Mouse (Mus musculus): ENCODE data around the gene Snapc5.
"Not testable (repeated sequence)": the region's sequence is repeated elsewhere in the genome, so short reads cannot be mapped to it uniquely, and the experiment has no call there.

Gene Snapc5

GRCm38 (mm10) chr9:64178974-64179646, at the start of gene Snapc5:
Snapc5 (plus strand) TSS chr9:64179274.
- DNase-seq (ENCODE audit: low spot score) = peak; percentile 89

DNA sequence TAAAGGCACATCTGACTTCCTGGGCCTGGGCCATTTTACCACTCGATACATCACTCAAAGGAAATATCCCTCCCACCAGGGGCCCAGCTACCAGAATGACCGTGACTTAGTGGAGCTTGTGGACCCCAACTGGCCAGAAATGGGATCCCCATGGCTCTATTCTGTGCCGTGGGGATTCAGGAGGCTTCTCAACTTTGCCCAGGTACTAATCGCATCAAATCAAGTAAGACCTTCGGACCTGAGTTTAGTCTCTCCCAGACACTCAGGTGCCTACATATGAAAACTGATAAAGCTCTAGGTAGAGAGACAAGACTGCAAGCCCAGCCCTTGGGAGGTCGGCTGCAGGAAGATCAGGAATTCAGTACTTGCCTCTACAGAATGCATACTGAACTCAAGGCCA, 47.5 kb upstream of the Snapc5 start:
- DNase-seq (ENCODE audit: low spot score) = no peak

- DNase-seq (ENCODE audit: low spot score) = peak; percentile 27
These were observed 40.2 kb upstream of the Snapc5 start for GRCm38 (mm10) chr9:64138896-64139295.

DNA sequence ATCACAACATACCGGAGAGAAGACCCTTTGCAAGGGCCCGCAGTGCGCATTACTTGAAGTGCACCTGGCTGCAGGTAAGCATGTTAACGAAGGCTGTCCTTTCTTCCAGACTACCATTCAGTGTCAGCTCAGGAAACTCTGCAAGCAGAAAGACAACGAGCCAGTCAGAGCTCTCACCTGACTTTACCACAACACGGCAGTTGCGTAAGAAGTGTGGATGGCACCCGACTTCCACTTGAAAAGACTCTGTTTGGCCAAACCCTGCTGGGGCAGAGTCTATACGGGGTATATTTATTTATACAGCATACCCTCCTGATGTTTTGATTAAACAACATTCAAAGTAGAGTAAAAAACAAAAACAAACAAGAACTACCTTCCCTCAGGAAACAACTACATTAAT, 39.2 kb upstream of the Snapc5 start:
- DNase-seq (ENCODE audit: low spot score) = no peak

DNA sequence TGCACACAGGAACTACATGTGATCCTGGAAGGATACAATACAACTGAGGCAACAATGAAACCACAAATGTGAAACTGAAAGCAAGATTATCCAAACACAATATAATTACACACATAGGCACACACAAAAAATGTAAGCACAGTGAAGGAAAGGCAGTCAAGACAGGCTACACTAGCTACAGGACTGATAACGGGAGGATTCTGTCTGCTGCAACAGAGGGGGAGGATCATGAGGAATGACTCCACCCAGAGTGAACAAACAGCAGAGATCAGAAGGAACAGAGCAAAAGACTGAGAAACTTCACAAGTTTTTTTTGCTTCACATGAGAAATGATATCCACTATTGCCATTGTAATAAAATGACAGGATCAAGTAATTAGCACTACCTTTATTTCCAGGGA, 22.4 kb upstream of the Snapc5 start:
- DNase-seq (ENCODE audit: low spot score) = no peak

- DNase-seq (ENCODE audit: low spot score) = no peak
These were observed 18.6 kb upstream of the Snapc5 start for GRCm38 (mm10) chr9:64160471-64160870.

DNA sequence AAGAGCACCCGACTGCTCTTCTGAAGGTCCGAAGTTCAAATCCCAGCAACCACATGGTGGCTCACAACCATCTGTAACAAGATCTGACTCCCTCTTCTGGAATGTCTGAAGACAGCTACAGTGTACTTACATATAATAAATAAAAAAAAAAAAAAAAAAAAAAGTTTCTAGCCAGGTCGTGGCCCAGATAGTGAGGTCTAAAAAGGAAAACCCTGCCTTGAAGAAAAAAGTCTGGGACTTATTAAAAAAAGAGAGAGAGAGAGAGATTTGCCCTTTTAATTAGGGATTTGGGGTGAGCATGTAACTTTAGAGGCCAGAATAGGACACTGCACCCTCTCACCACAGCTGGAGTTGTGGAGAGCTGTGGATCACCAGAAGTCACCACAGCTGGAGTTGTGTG, 9.1 kb upstream of the Snapc5 start:
- DNase-seq (ENCODE audit: low spot score) = not testable (repeated sequence)

DNA sequence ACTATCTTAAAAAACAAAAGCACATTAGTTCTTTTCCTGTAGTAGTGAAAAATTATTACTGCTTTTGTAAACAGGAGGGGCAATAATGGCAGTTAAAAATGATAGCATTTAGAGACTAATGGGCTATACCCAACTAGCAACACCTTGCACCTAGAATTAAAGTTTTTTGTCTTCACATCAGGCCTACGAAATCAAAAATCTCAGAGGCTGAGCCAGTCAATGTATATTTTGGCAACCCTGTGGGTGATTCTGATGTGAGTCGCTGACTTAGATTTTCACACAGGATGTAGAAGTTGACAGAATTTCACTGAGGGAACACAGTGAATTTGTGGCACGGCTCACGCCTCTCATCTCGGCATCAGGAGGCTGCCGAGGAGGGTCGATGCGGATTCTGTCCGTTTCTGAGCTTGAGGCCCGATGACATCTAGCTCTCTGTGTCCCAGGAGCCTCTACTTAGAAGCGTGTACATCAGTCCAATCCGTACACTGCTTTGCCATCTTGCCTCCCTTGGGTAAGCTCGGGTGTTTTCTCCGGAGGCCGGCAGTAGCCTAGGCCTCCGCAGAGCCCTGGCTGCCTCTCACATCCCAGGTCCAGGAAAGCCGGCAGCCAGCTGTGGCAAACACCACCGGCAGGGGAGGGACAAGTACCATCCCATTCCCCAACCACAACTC, 6.8 kb upstream of the Snapc5 start:
- no peak for DNase-seq (ENCODE audit: low spot score)

DNA sequence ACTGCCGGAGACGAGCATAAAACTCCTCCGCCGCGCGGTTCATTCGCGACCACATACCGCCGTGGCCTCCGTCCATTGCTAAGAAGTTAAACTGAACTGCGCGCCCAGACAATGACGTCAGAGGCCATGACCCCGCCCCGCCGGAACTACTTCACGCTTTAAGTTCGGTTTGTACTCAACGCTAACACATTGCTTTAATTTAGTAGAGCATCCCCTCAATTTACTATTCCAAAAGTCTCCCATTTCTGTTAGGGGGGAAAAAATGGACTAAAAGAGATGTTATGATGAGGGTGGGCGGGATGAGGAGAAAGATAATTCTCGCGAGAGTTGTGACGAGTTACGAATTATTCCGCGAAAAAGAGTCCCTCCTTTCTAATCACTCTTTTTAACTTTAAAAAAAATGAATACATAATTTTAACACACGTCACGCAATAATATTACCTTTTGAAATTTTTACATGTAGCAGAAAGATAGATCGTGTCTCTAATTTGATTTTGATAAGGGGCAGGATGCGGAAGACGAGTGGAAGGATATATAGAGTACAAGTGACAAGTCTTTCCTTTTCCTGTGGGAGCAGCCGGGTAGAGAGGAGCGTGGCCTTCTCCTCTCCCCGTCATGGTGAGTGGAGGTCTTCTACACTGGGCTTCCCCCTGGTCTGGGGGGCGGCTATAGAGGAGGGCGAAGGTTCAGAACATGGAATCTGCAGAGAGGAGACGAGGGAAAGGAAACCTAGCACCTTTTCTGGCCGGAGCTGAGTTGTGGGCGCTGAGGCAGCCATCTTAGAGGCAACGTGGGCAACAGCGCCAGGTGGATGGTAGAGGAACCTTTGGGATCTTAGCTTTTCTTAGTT, 6.0 kb upstream of the Snapc5 start, which contains the start of the genes Zwilch and Rpl4:
Gene Zwilch (minus strand): TSS at position 289 of the 850 bp plus-strand sequence.
Gene Rpl4 (plus strand): TSS at position 560 of the 850 bp plus-strand sequence.
- peak; percentile 82 for DNase-seq (ENCODE audit: low spot score)

DNA sequence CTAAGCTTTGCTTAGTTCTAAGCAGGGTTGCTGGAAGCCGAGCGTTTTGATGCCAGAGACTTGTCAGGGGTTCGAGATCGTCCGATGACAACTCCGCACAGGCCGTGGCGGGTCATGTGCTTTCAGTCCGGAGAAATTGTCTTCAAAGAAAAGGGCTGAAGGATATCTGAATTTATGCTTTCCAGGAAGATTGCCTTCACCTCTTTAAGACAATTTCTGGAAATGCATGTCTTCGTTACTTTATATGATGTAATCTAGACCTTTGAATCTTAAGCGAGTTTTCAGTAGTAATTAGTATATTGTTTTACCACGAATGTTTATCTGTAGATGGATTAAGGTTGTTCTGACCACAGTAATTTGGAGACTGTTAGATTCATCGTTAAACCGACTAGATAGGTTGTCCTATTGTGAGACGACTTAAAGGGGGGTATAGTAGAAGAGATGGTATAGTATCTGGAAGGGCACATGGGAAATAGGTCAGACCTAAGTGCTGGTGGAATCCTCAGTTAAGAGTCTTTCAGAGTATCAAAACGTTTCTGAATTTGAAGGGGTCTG, 5.3 kb upstream of the Snapc5 start:
- DNase-seq (ENCODE audit: low spot score) = no peak

DNA sequence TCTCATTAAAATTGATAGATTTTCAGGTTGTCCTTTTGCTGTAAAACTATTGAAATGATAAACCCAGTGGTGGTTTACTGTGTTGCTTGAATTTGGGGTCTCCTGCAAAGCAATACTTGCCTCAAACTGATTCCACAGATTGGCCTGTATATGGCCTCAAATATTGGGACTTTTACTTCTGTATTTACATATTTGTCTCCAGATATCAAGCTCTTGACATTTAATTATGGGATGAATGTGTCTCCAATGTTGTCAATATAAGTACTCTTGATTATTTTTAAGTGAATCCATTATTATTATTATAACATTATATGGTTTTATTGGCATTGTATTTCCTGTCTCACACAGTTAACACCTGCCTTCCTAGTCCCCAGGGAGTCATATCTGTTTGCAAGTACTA, 4.7 kb upstream of the Snapc5 start:
- DNase-seq (ENCODE audit: low spot score) = no peak

GRCm38 (mm10) chr9:64174766-64175165, 4.3 kb upstream of the Snapc5 start:
- DNase-seq (ENCODE audit: low spot score) = no peak

GRCm38 (mm10) chr9:64175378-64175777, 3.7 kb upstream of the Snapc5 start:
- DNase-seq (ENCODE audit: low spot score) = no peak

DNA sequence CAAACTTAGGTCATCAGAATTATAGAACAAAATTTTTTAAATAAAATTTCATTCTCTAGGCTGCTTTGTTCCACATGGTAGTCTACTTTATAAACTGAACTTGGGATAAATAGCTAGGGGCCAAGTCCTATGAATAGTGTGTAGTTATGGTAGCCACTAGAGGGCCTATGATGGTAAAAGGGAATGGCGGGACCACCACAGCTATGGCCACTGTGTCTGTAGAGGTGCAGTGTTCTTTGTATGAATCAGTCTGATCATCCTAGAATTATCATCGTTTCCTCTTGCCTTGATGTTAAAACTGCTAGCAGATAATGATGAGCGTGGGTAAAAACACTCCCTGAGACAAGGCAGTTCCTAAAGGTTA, 482 bp upstream of the Snapc5 start:
- no peak for DNase-seq (ENCODE audit: low spot score)

DNA sequence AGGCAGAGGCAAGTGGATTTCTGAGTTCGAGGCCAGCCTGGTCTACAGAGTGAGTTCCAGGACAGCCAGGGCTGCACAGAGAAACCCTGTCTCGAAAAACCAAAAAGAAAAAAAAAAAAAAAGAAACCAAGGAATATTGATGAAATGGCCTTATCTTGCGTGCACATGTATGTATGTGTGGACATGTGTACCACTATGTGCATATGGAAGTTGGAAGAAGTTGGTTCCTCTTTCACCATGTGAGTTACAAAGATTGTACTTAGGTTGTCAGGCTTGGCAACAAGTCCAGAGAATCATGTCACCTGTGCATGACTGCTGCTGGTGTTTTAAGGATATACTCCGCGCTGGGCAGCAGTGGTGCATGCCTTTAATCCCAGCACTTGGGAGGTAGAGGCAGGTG, 4.2 kb downstream of the Snapc5 start:
- DNase-seq (ENCODE audit: low spot score) = not testable (repeated sequence)

- DNase-seq (ENCODE audit: low spot score) = no peak
These were observed 5.2 kb downstream of the Snapc5 start for GRCm38 (mm10) chr9:64184166-64184840.

- DNase-seq (ENCODE audit: low spot score) = no peak
These were observed 14.8 kb downstream of the Snapc5 start for GRCm38 (mm10) chr9:64193879-64194278.

- peak; percentile 83 for DNase-seq (ENCODE audit: low spot score)
These were observed 16.5 kb downstream of the Snapc5 start for GRCm38 (mm10) chr9:64195554-64195953.

GRCm38 (mm10) chr9:64197524-64197923, 18.4 kb downstream of the Snapc5 start:
- DNase-seq (ENCODE audit: low spot score) = no peak

- DNase-seq (ENCODE audit: low spot score) = no peak
These were observed 19.1 kb downstream of the Snapc5 start for GRCm38 (mm10) chr9:64198068-64198762.

- not testable (repeated sequence) for DNase-seq (ENCODE audit: low spot score)
These were observed 19.8 kb downstream of the Snapc5 start for GRCm38 (mm10) chr9:64198763-64199418.
